8 mouse cellular contexts compared by ENCODE assay signal in genomic region chr8:70353194-70353817, GRCm38 (mm10). TPM values are rescaled to one million over a fixed set of nuclear protein-coding genes. Genes with fewer than 3 reads are reported as not detected.
A peak's percentile ranks its signal among the peaks of the same experiment; 100 is the strongest.
DNase-seq lines count a peak whose midpoint lies in the region; ATAC-seq and TF ChIP-seq lines count a peak whose summit lies in the region.

Gene Upf1 (minus strand): TSS chr8:70353278.

- H3K9me3 ChIP-seq in heart, embryonic 12.5 days (replicated peaks), result 0 out of 2 replicates have a peak, but pooled peaks cover 2% of the 10 kb centered on the region
- H3K9me3 ChIP-seq in kidney, postnatal 0 days (replicated peaks; ENCODE audit: low read length), result no peaks in the 10 kb centered on the region
- H3K9me3 ChIP-seq in liver, embryonic 11.5 days (ENCODE audit: control insufficient read depth, low read length), result no peaks in the 10 kb centered on the region
- no peaks in the 10 kb centered on the region for H3K9me3 ChIP-seq in stomach, embryonic 14.5 days (ENCODE audit: control insufficient read depth, low read depth, low read length)

- no peak for TF ChIP-seq CTCF in kidney, postnatal 0 days (IDR thresholded peaks at IDR 0.05; ENCODE audit: low read depth)

- H3K27me3 ChIP-seq in heart, embryonic 12.5 days (replicated peaks), result no peaks in the 10 kb centered on the region
- no peaks in the 10 kb centered on the region for H3K27me3 ChIP-seq in kidney, postnatal 0 days (ENCODE audit: insufficient read depth, low read length)
- H3K27me3 ChIP-seq in liver, embryonic 11.5 days (replicated peaks; ENCODE audit: control insufficient read depth, insufficient read depth, low read length), result no peaks in the 10 kb centered on the region
- no peaks in the 10 kb centered on the region for H3K27me3 ChIP-seq in stomach, embryonic 14.5 days (ENCODE audit: control insufficient read depth, insufficient read depth, low read length)

- peaks cover 49% of the 10 kb centered on the region for H3K4me1 ChIP-seq in heart, embryonic 12.5 days (replicated peaks)
- H3K4me1 ChIP-seq in kidney, postnatal 0 days (replicated peaks; ENCODE audit: insufficient read depth, low read length), result peaks cover 18% of the 10 kb centered on the region
- peaks cover 65% of the 10 kb centered on the region for H3K4me1 ChIP-seq in liver, embryonic 11.5 days (replicated peaks; ENCODE audit: control insufficient read depth, insufficient read depth, low read length)
- peaks cover 27% of the 10 kb centered on the region for H3K4me1 ChIP-seq in stomach, embryonic 14.5 days (ENCODE audit: control insufficient read depth, insufficient read depth, low read length)

- peak within 1 kb of the TSS; percentile 96 for H3K4me3 ChIP-seq in heart, embryonic 12.5 days
- peak within 1 kb of the TSS; percentile 92 for H3K4me3 ChIP-seq in kidney, postnatal 0 days (replicated peaks; ENCODE audit: low read depth, low read length)
- peak within 1 kb of the TSS; percentile 96 for H3K4me3 ChIP-seq in liver, embryonic 11.5 days (ENCODE audit: low read depth, low read length)
- H3K4me3 ChIP-seq in stomach, embryonic 14.5 days (ENCODE audit: low read depth, low read length), result peak within 1 kb of the TSS; percentile 95

- DNase-seq in CD4-positive helper T cell, adult 2 months (ENCODE audit: low read depth, low spot score), result peak; percentile 99
- peak; percentile 96 for DNase-seq in brain, embryonic 18.5 days (ENCODE audit: low read depth, low spot score)
- DNase-seq in kidney, postnatal 0 days (ENCODE audit: low spot score), result peak; percentile 98
- peak; percentile 98 for DNase-seq in liver, embryonic 11.5 days (ENCODE audit: low spot score)
- peak; percentile 100 for DNase-seq in naive thymus-derived CD4-positive, alpha-beta T cell, adult 2 months (ENCODE audit: low read depth)

- peak within 1 kb of the TSS; percentile 98 for H3K9ac ChIP-seq in heart, embryonic 12.5 days
- H3K9ac ChIP-seq in kidney, postnatal 0 days (ENCODE audit: low read depth, low read length), result peak within 1 kb of the TSS; percentile 97
- peak within 1 kb of the TSS; percentile 100 for H3K9ac ChIP-seq in liver, embryonic 11.5 days (ENCODE audit: low read depth, low read length)
- H3K9ac ChIP-seq in stomach, embryonic 14.5 days (replicated peaks; ENCODE audit: low read depth, low read length), result peak within 1 kb of the TSS; percentile 81

- WGBS in heart, embryonic 12.5 days, result under 1% methylated on average over 69 of the region's 69 CpGs
- under 1% methylated on average over 69 of the region's 69 CpGs for WGBS in kidney, postnatal 0 days
- WGBS in liver, embryonic 11.5 days, result 1% methylated on average over 63 of the region's 69 CpGs
- 0% methylated on average over 55 of the region's 69 CpGs for WGBS in stomach, embryonic 14.5 days

- peak within 1 kb of the TSS; percentile 99 for H3K4me2 ChIP-seq in heart, embryonic 12.5 days
- peak within 1 kb of the TSS; percentile 80 for H3K4me2 ChIP-seq in kidney, postnatal 0 days (ENCODE audit: low read length)
- peak within 1 kb of the TSS; percentile 99 for H3K4me2 ChIP-seq in liver, embryonic 11.5 days
- H3K4me2 ChIP-seq in stomach, embryonic 14.5 days (replicated peaks; ENCODE audit: low read depth, low read length), result peak within 1 kb of the TSS; percentile 100

- peaks cover 19% of the 10 kb centered on the region for H3K36me3 ChIP-seq in heart, embryonic 12.5 days
- H3K36me3 ChIP-seq in kidney, postnatal 0 days (ENCODE audit: insufficient read depth, low read length), result peaks cover 6% of the 10 kb centered on the region; the same call in 1 of the 2 replicates
- peaks cover 7% of the 10 kb centered on the region; the same call in 1 of the 2 replicates for H3K36me3 ChIP-seq in liver, embryonic 11.5 days (ENCODE audit: control insufficient read depth, insufficient read depth, low read length)
- H3K36me3 ChIP-seq in stomach, embryonic 14.5 days (ENCODE audit: control insufficient read depth, insufficient read depth, low read length), result peaks cover 6% of the 10 kb centered on the region; the same call in 1 of the 2 replicates

- peak within 1 kb of the TSS; percentile 79 for H3K27ac ChIP-seq in heart, embryonic 12.5 days (ENCODE audit: poor library complexity, severe bottlenecking)
- H3K27ac ChIP-seq in kidney, postnatal 0 days, result peak within 1 kb of the TSS; percentile 90
- peak within 1 kb of the TSS; percentile 93 for H3K27ac ChIP-seq in liver, embryonic 11.5 days (ENCODE audit: low read depth, low read length)
- H3K27ac ChIP-seq in stomach, embryonic 14.5 days (ENCODE audit: low read length), result peak within 1 kb of the TSS; percentile 89

- ATAC-seq in erythroid progenitor cell, adult 5-6 weeks (replicated peaks; ENCODE audit: low FRiP score, poor library complexity, severe bottlenecking), result peak; percentile 81
- ATAC-seq in heart, embryonic 12.5 days (ENCODE audit: insufficient number of reproducible peaks, low FRiP score), result peak; percentile 91
- ATAC-seq in kidney, postnatal 0 days (replicated peaks; ENCODE audit: low FRiP score, low read depth), result peak; percentile 90
- peak; percentile 84 for ATAC-seq in liver, embryonic 11.5 days (replicated peaks; ENCODE audit: low FRiP score)
- ATAC-seq in stomach, embryonic 14.5 days (ENCODE audit: insufficient number of reproducible peaks, insufficient read depth, low FRiP score, low read depth), result peak; percentile 89

RNA-seq across cellular contexts. Expression of gene Upf1, which starts in this region (rescaled TPM):
- total RNA-seq in erythroid progenitor cell, adult 5-6 weeks (2015; ENCODE audit: low replicate concordance), result 18.4 and 20.2 TPM in 2 replicates
- total RNA-seq in erythroid progenitor cell, adult 5-6 weeks (2017; ENCODE audit: low replicate concordance), result 32.5 and 43.9 TPM in 2 replicates
- 24.5 and 25.5 TPM in 2 replicates for polyA plus RNA-seq in heart, embryonic 12.5 days (2016; fragmentation: Nextera tagmentation; extraction: Ambion mirVana)
- polyA plus RNA-seq in kidney, postnatal 0 days (2015; fragmentation: Nextera tagmentation; extraction: Ambion mirVana), result 11.6 and 12.5 TPM in 2 replicates
- 21.1 and 23.7 TPM in 2 replicates for polyA plus RNA-seq in liver, embryonic 11.5 days (2014; fragmentation: Nextera tagmentation; extraction: Ambion mirVana)
- 17.0 and 17.1 TPM in 2 replicates for polyA plus RNA-seq in stomach, embryonic 14.5 days (2014; fragmentation: Nextera tagmentation; extraction: Ambion mirVana)

Comparison
In these comparisons a context has a peak if more than half of its experiments do, and no peak if none do; other contexts are left out.
1. Peak in every context shown above with its lines: DNase-seq, ATAC-seq, H3K4me3 ChIP-seq and H3K27ac ChIP-seq.